Mouse (Mus musculus) inflammation-experienced regulatory T-cells, adult 6 months (primary cell): ENCODE measurements around the gene Dock2. TPM values are rescaled to one million over a fixed set of nuclear protein-coding genes. Genes with fewer than 3 reads are reported as not detected.
"Not testable (repeated sequence)": the region's sequence is repeated elsewhere in the genome, so short reads cannot be mapped to it uniquely, and the experiment has no call there.

ENCODE experiments used
- ATAC-seq: one replicate; pipeline ENCODE4 v1.8.0; 2017
- polyA plus RNA-seq, 3 experiments: library from polyadenylated mRNA; unstranded; fragments of 100-300 nt; shearing (Covaris generic); gene quantifications; one replicate each; pipeline ENCODE4 v1.2.1; 2017

Dock2 gene
- polyA plus RNA-seq, 3 experiments from 2014 or later = 257 to 323 (median 288) TPM

DNA sequence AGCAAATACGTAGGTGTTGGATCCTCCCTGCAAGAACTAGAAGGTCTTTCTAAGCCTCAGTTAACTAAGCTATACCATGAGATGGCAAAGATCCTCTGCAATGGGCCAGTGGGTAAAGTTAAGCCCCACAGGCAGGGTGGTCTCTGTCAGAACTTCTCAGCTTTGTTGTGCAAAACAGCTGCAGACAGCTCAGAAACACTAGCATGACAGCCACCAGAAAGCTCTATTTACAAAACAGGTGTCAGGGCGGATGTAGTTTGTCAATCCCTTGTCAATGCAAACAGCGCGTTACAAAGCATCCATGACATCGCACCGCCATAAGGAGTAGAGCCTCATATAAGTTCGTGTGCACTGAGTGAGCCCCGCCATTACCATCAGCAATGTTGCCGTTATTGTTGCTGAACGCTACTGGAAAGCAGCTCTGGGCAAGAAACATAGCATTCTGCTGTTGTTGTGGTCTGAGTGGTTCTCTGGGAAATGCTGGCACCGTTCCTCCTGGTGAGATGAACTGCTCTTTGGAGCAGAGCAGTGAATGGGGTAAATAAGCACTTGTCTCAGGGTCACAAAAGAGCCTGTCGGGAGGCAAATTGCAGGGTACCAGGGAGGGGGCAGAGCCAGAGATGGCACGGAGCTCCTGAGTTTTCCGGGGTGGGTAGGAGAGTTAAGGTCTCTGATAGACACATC is 507.2 kb downstream of the Dock2 start:
- no peak for ATAC-seq

DNA sequence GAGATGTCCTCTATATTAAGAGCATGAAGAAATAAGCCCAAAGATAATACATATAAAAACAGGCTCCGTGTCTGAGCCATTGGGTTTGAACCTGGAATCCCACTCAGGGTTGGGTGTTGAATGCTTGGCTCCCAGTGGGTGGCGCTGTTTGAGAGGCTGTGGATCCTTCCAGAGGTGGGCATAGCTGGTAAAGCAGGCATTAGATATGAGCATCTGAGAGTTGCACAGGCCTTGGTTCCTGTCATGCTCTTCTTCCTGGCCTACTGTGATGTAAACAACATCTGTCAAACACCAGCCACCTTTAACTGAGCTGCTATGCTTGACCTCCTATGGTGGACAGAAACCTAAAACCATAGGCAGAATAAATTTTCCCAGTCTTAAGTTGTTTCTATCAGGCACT is 507.8 kb downstream of the Dock2 start:
- ATAC-seq = no peak

DNA sequence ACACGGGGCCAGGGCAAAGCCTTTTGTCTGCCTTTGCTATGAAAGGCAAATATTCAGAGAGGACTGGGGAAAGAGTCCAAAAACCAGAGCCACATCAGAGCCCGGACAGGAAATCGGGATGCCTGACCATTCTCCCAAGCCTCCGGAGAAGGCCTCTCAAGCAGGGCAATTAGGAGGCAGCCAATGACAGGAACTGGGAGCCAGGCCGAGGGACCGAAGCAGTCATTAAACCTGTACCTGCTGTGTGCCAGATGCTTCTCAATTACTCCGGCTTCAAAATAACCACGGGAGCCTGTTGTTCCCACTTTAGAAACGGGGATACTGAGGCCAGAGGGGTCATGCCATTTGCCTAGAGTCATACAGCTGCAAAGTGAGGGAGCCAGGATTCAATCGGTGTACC is 511.7 kb downstream of the Dock2 start:
- ATAC-seq = no peak

DNA sequence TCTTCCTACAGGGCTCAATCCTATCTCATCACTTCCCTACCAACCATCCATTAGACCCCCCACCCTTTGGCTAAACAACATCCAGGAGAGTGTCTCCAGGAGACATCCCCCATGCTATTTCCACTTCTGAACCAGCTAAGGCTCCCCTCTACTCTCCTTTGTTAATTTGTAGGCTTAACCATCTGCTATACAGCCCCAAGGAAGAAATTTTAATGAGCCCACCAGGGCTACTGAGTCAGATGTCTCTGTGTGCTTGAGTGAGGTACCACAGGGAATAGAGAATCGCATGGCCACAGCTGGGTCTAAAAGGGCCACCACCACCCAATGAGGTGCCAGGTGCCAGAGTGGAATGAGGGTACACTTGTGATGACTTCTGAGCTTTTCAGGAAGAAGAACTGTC is 519.6 kb downstream of the Dock2 start:
- no peak for ATAC-seq

DNA sequence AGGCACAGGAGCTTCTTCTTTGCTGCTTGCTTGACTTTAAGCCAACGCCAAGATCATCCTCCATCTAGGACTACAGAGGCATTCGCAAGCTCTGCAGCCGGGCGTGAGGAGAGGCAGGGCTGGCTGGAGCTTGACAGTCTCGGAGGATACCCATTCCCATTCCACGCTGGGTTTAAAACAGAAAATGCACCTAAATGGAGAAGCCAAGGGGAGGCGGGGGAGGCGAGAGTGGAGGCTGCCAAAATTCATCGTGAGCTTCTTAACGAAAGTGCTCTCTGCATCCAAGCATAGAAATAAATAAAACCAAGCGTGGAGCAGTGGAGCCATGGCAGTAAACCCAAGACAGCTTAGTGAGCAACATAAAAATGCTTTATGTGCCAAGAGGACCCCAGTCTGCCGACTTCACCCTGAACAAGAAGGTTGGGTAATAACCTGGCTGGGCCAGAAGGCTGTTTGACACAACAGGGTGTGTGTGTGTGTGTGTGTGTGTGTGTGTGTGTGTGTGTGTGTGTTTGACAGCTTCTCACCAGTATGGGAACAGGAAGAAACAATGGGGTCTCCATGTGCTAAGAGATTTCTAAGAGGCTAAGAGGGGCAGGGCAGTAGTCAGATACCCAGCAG is 524.7 kb downstream of the Dock2 start:
- ATAC-seq = no peak

DNA sequence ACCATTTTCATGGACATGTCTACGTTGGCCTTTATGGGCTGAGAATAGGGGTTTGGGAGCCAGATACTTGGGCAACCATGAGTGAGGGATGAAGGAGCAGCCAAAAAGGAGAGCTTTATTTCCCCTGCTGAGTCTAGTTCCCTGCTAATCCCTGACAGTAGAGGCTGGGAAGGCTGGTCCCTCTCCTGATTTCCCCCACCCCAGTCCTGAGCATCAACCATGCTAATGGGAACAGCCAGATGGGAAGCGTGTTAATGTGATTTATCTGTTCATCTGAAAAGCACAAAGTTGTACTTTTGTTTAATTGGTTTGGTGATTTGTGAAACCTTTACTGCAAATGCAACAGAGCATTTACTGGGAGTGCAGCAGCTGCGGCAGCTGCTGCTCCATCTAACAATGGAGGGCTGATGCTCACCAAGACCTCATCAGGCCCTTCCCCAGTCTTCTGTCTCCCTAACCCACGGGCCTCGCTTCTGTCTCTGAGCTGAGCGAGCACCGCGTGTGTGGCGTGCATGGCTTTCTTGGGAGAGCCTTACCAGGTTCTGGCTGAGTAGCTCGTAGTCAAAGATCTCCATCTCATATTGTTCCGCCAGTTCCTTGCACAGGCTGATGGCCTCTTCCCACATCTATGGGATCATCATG is 526.0 kb downstream of the Dock2 start:
- no peak for ATAC-seq

DNA sequence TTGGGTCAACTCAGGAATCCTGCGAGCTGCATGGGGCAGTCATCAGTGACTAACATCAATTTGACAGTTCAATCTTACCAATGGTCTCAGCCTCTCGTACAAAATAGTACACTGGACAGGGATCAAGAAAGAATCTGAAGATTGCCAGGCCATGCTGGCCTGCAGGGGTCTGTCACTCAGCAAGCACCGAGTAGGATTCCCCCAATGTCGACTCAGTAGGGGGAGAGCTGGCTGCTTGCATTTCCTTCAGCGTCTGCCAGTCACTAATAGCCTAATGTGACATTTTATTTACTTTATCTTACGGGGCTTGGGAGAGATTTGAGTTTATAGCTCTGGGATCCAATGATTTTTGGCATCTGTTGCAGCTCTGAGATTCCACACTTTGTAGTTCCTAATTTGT is 540.7 kb downstream of the Dock2 start:
- ATAC-seq = no peak

DNA sequence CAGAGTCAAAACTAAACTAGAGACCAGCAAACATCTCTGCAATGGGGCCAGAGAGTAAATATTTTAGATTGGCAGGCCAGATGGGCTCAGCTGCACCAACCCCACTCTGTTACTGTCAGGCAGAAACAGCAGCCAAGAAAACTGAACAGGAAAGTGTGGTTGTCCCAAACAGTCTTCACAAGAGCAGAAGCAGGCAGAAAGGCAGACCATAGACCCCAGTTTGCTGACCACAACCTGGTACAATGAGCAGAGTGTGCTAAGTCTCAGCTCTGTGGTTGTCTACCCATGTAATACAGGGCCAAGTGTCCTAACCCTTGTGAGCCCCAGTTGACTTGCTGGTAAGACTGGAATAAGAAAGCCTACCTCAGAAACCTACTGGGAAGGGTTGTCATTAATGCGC is 543.4 kb downstream of the Dock2 start:
- ATAC-seq = no peak

DNA sequence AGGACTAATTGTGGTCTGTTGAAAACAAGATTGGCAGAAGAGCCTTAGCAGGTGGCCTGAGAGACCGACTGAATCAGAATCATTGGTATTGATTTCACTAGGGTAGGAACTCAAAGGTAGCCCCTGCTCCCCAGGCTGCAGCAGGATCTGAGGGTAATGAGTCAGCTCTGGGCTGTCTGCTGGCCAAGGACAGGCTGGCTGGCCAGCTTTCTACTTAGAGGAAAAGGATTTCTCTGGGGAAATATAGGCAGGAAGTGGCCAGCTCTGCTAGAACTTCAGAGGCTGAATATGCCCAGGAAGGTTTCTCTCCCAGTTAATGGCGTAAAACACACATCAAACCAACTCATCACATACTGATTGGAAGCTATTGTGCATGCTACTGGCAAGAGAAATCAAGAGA is 544.0 kb downstream of the Dock2 start:
- ATAC-seq = no peak

DNA sequence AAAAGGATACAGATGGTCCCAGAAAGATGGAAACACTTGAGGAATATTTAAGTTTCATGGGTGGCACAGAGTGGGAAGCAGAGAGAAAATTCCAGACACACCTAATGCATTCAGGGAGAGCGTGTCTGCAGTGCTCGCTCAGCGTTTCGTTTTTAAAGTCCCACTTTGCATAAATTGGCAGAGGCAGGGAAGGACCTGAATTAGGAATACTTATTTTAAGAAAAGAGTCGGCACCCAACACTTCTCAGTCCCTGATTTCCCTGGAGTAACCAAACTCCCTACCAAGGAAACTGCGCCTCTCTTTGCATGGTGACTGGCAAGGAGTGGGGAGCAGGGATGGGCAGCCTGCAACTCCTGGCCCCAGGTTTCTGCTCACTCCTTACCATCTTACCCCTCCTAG is 546.8 kb downstream of the Dock2 start:
- no peak for ATAC-seq

DNA sequence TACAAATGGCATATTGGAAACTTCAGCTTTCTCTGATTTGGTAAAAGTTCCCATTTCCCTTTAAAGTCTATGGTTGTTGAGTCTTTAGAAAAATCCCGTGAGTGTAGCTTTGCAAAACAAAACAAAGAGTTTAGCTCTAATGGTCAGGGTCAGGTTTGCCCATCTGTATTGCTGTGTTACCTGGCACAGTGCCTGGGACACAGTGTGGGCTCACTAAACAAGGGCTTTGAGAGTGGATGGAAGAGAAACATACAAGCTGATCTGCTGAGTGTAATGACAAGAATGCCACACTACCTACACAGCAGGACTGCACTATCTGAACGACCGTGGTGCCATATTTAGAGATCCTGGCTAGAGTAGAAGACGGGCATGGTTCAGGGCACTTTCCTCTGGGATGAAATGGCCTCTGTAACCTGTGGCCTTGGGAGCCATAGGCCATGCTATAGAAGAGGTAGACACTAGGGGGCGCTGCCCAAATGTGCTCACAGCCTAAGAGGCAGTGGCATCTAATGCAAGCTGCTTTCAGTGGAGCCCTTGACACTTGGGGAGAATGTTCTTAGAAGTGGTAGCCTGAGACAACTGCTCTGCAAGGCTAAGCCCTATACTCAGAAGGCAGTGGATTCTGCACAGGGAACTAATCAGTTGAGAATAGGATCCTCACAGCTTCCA is 547.5 kb downstream of the Dock2 start:
- ATAC-seq = peak; percentile 60

DNA sequence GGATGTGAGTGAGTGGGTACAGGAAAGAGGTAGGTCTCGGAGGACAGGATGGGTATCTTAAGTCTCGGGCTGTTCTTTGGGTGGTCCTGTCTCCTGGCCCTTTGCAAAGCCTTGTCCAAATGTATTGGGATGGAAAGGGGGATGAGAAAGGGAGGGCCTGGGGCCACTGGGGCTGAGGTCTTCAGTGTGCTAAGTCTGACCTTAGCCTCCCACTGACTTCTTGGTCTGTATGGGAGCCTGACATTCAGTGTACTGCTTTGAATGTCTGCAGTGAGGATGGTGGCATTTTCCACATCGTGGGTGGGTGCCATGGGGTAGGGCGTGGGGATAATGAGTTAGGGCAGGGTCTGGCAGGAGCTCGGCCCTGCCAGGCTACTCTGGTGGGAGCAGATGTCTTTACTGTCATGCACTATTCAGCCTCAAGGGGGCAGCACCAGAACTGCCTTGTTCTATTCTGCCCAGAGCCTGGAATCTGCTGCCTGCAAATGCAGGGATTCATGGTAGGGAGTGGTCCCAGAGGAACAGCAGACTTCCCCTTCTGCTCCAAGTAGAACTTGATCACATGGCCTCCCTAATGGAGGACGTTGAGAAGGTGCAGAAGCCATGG is 554.8 kb downstream of the Dock2 start:
- ATAC-seq = no peak

DNA sequence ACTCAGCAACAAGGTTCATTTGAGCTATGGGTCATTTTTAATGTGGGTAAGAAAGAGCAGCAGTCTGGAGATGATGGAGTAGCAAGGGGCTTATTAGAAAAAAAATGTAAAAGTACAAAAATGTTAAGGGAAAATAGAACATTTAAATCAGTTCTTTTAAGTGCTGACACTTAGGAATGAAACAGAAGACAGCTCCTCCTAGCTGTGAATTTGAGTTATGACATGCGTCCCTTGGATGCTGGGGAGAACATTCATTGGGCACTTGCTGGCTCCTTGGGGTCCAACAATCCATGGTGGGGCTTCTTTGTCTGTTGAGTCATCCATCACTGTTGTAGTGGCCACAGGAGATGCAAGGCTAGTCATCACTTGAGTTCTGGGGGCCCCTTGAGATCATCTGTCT is 556.5 kb downstream of the Dock2 start:
- ATAC-seq = no peak

DNA sequence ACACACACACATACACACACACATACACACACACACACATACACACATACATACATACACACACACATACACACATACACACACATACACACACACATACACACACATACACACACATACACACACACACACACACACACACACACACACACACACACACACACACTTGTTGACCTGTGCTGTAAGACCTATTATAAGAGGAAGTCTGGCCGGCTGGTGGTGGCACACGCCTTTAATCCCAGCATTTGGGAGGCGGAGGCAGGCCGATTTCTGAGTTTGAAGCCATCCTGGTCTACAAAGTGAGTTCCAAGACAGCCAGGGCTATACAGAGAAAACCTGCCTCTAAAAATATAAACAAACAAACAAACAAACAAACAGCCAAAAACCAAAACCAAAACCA is 563.1 kb downstream of the Dock2 start:
- ATAC-seq = not testable (repeated sequence)

DNA sequence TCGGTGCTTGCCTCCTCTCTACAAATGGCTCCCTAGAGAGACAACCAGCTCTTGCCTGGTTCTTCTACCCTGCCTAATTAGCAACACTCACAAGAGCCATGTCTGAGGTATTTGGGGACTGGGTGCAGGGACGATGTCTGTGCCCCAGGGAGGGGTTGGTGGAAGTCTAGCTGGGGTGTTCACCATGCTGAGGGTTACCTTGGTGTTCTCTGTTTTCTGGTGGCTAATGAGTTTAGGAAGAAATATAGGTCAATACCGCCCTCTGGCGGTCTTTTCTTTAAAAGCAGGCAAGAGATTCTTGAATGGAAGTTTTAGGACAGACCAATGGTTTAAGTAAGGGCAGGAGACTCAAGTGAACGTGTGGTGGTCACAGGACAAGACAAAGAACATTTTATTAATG is 570.8 kb downstream of the Dock2 start:
- ATAC-seq = no peak

DNA sequence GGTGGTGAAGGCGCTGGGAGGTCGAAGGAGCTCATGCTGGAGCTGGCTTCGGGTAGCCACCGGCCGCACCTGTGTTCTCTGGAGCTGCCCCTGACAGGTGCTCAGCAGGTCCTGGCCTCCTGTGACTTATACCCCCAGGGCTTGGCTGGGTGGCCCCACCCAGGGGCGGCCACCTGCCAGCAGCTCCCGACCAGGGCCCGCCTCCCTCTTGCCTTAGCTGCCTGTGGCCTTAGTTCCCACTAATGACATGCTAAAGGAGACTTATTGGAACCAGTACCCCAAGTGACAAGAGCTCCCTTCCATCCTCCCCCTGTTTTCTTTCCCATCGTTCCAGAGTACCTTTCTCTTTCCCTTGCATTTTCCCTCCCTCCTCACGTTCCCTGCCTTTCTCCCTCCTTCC is 575.7 kb downstream of the Dock2 start, which contains the start of gene Foxi1:
Gene Foxi1 (minus strand): TSS at position 101 of the 400 bp plus-strand sequence.
- ATAC-seq = no peak

DNA sequence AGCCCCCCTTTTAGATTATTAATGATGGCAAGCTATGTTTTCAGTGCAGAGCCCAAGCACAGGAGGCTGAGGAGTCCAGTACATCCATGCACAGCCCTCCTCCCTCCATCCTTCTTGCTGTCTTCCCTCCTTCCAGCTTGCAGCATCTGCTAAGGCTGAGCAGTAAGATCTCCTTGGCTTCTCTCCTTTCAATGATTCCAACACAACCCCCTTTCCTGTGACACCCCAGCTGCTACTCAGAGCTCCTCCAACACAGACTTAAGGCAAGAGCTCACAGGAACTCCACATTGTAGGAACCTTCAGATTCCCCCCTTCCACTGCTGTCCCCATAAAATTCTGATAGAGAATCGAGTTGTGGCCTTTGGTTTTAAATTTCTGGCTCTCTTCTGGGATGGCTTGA is 580.9 kb downstream of the Dock2 start:
- ATAC-seq = no peak

DNA sequence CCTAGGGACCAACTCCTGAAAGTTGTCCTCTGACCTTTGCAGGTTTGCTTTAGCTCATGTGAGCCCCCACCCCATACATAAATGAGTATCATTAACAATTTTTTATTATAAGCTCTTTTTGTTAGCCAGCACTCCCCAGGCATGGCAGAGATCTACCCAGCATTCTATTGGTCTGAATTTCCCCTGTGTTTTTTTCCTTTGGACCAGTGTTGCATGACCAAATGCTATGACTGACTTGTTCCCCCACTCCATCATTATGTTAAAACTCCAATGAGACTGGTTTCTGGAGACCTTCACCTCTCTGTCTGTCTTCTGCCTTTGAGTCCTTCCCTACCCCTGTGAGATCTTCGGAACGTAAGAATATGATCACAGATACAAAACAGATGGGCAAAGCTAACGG is 588.5 kb downstream of the Dock2 start:
- no peak for ATAC-seq

DNA sequence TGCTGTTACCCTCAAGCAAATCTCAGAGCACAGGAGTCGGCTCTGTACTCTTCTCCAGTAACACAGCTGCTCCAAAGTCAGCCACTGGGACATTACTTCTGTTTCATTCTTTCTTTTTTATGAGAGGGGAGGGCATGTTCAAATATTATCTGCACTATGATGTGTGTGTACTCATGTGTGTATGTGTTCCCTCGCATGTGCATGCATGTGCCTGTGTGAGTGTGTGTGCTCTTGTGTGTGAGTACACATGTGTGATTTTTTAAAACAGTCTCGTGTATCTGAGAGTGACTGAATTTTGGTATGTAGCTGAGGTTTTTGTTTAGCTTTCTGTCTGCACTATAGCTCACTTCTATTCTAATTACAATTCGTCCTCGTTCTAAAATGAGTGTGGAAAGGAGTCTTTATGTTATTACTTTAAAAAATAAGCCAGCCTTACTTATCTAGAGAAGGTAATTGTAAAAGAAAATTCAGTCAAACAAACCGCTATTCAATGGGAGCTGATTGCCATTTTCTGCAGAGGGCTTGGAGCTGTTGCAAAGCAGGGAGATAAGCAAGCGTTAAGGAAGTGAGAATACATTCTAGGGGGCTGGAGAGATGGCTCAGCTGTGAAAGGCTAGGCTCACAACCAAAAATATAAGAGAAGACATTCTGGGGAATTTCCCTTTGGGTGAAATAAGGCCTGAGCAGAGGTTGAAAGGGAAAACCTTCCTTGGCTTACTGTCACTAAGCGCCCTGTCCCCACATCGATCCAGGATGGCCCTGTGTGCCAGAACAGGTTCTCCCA is 589.3 kb downstream of the Dock2 start:
- no peak for ATAC-seq

DNA sequence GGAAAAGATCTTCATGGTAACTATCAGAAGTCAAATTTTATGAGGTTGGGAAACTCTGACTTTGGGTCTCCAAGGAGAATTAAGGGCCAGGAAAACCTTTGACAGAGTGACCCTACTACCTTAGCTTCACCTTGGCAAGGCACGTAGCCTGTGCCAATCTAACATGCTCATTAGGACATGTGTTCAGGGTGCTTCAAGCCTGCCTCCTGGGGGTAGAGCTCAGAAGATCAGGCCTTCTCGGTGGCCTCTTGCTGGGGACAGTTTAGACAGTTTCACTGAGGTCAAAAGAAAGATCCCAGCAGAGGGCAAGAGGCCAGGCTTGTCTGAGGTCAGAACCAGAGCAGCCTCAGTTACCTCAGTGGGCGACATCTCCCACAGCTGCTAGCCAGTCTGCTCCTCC is 590.0 kb downstream of the Dock2 start:
- ATAC-seq = no peak

DNA sequence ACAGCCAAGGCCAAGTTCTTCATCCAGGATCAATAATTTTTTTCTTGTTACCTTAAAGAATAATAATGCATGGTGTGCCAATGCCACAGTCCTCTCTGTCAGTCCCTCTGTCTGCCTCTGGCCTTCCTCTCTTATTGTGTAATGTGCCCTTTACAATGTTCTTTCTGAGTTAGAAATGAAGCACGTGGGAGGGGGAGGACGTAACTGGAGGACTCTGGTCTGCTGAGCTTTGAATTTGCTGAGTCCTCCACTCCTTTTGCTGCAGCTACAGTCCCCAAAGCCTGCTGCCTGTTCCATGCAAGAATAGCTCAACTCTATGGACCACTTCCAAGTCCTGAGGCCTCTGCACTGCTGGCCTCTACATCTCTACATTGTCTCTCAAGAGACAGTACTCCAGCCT is 599.4 kb downstream of the Dock2 start:
- no peak for ATAC-seq
